Mouse (Mus musculus) forelimb bud, embryonic 11.5 days (tissue): ENCODE results near the gene Ushbp1.
"Not testable (repeated sequence)": the region's sequence is repeated elsewhere in the genome, so short reads cannot be mapped to it uniquely, and the experiment has no call there.

Experiments
- DNase-seq: peaks from one replicate; pipeline ENCODE4 v3.0.0-alpha.2; 2012; ENCODE audit warnings: low read depth, low spot score

Gene Ushbp1

DNA sequence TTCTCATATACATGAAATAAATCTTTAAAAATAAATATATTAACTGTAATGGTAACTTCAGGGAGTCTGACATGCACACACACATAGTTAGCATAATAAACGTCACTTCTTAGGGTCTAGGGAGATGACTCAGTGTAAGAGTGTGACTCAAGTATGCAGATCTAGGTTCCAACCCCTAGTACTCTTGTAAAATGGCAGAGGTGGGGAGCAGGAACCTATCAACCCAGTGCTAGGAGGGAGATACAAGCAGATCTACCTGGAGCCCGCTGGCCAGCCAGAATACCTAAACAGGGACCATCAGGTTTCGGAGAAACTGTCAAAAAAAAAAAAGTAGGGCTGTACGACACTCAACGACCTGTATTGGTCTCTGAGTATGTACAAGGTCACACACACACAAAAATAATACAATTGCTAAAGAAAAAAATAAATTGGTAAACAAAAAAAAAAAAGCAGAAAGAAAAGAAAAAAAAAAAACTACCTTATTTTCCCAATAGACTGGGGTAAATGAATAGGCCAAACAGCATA lies 24.8 kb downstream of the Ushbp1 start:
- DNase-seq, result no peak

DNA sequence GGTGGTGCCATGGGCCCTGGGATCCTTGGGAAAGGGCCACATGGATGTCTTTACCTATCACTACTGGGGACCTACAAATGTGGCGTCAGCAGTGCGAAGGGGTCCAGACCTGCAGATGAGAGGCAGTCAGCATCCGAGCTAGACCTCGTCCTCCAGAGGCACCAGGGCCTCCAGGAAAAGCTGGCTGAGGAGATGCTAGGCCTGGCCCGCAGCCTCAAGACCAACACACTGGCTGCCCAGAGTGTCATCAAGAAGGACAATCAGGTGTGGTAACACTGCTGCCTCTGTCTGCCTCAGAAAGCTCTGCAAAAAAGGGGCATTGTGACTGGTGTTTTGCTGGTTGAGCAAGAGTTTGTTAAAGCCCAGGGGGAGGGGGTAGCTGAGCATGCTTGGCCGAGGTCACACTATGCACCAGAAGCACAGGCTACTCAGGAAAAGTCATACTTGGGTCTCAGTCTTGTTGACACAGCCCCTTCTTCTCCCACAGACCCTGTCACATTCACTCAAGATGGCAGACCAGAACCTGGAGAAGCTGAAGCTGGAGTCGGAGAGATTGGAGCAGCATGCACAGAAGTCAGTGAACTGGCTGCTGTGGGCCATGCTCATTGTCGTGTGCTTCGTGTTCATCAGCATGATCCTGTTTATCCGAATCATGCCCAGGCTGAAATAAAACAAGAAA lies 26.4 kb downstream of the Ushbp1 start:
- no peak for DNase-seq

DNA sequence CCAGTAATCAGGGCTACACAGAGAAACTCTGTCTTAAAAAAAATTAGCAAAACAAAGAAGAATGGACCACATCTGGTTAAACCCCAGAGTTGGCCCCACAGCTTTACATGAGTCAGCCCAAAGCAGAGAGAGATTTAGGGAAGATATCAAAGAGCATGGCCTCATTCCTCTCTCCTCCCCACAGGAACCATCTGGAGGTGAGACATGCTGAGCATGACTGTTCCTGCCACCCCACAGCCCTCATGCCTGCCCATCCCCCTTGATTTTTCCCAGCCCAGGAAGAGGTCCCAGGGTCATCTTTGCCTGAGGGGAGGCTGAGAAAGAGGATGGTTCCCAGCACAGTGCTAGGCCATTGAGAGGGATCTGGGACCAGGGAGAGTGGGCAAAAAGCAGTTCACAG lies 27.2 kb downstream of the Ushbp1 start:
- no peak for DNase-seq

DNA sequence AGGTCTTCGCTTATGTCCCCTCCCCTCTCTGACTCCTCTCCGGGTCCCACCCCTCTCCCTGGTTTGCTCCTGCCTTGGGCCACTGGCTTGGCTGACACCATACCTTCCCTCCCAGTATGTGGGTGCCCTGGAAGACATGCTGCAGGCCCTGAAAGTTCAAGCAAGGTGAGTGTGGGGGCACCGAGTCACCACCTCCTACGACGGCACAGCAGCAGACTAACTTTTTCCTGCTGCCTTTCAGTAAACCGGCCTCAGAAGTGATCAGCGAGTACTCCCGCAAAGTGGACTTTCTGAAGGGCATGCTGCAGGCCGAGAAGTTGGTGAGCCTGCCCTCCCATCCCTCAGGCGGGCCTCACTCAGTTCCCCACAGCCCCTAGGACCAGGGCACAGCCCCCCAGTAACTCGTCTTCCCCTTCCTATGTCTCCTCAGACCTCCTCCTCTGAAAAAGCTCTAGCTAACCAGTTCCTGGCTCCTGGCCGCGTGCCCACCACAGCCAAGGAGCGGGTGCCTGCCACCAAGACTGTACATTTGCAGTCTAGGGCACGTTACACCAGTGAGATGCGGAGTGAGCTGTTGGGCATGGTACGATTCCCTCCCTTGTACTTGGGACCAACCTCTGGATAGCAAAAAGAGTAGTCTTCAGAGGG lies 27.9 kb downstream of the Ushbp1 start:
- DNase-seq, result no peak

DNA sequence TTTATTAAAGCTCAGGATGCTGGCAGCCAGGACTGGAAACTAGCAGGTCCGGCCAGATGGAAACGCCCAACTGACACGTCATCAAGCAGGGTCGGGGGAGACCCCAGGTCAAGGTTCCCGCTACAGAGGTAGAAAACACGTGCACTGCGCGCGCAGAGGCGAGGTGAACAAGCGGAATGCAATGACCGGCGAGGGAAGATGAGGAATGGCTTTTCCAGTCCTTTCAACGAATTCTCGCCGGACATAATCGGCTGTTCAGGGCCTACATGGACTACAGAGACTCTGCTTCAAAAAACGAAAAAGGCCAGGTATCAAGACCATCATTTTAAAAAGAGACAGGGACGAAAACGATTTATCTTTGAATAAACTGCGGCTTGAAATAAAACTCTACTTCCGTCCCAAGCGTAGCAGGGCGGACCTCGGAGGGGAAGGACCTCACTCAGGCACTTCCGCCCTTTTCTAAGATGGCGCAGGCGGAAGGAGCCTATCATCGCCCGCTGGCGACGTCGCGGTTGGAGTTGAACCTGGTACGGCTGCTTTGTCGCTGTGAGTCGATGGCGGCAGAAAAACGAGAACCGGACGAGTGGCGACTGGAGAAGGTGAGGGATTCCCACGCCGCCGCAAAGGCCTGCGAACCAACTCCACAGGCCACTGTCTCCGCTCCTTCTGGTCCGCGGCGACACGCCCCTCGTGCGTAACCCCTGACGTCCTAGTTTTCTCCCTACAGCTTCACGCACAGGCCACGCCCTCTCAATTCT lies 28.7 kb downstream of the Ushbp1 start, which contains the start of gene Use1:
Gene Use1 (plus strand): TSS at position 78 of the 758 bp plus-strand sequence.
- DNase-seq, result peak; percentile 91

DNA sequence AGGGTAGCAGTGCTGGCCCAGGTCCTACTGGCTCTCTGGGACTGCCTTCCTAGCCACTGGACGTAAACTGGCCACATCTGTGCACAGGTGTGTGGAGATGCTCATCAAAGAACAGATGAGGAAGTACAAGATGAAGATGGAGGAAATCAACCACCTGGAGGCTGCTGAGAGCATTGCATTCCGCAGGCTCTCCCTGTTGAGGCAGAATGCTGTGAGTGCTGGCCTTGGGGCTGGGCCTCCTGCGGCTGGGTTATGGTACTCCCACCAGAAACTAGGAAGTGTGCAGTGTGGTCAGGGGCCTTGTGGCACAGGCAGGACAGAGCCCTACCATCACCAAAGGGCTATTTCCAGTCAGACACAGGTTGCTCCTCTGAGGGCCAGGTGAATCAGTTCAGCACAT lies 37.6 kb downstream of the Ushbp1 start:
- no peak for DNase-seq

DNA sequence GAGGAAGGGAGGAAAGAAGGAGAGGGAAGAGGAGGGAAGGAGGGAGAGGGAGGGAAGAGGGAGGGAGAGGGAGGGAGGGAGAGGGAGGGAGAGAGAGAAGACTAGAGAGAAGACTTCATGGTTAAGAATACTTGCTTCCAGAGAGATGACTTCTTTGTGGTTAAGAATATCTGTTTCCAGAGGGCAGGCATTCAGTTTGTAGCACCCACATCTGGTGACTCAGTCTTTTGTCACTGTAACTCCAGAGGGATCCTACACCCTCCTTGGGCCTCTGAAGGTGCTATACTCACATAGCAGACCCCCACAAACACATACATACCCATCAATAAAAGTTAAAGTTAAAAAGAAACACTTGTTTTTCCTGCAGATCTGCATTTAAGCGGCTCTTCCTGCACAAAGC lies 44.1 kb downstream of the Ushbp1 start:
- no peak for DNase-seq

DNA sequence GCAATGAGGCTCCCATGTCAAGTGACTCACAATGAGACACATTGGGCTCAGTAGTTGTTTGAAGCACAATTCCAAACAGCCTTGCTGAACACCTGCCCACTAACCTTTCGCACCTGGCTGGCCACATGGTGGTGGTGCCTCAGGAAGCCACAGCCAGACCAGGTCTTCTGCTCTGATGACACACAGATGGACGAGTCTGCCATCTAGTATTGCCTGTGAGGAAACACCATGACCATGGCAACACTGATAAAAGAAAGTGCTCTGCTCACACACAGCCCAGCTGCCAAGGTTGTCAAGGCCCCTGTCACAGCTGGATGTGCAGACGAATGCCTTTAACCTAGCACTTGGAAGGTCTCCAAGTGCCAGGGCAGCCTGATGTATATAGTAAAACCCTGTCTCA lies 44.5 kb downstream of the Ushbp1 start:
- DNase-seq, result no peak

DNA sequence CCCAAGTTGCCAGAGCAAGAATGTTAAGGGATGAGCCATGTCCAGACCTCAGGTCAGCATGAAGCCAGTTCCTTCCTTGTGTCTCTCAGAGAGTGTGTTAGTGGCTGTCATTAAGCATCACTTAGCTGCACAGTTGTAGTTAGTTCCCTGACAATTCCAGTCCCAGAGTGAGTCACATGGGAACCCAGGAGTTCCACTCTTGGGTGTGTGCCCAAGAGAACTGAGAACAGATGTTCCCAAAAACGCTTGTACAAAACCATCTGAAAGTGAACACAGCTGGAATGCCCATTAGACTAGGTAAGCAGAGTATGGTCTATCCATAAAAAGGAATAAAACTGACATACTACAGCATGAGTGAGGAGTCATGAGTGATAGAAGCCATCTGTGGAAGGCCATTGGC lies 49.0 kb downstream of the Ushbp1 start:
- DNase-seq, result no peak

DNA sequence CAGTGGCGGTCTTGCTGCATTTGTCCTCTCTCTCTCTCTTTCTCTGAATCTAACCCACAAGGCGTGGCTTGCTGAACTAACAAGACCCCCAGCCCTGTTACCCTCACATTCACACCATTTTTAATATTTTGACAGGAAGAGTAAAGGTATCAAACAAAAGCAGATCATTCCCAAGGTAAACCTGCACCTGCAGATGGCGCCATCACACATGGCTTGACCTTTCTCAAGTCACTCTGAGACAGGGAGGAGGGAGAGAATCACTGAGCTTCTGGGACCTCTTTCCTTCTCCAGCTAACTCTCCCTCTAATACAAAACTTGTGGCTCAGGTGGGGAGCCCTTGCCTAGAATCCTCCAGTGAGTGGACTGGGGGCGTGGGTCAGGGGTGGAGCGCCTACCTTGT lies 55.0 kb downstream of the Ushbp1 start:
- peak; percentile 25 for DNase-seq

DNA sequence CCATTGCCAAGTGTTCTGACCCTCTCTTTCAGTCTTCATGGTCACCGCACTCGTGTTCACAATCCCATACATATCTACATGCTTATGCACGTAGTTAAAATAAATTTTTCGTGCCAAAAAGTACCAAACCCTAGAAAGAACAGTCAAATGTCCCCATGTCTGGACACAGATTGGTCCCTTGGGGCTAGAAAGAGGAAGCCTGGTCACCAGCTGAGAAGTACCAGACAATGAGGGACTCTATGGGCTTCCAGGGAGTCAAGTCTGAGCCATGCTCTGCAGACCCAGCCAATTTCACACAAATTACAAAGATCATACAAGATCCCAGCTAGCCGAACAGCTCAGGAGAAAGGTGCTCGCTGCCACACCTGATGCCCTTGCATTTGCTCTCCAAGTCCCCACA lies 57.8 kb downstream of the Ushbp1 start:
- DNase-seq, result not testable (repeated sequence)
